Mouse (Mus musculus) heart, postnatal 10 days (tissue): ENCODE measurements around the gene Srgap3. TPM values are rescaled to one million over a fixed set of nuclear protein-coding genes. Genes with fewer than 3 reads are reported as not detected.

Source experiments
- DNase-seq, 2 experiments: peaks; one replicate each; pipeline ENCODE4 v3.0.0; 2021
- intact Hi-C: fragments of 180-260 bp; cut with DNase I; formaldehyde crosslinking; loops from one replicate; pipeline ENCODE4 v1.15.1; 2025
- total RNA-seq, 2 experiments: library from RNA; stranded (reverse); gene quantifications; 2 replicates each; pipeline ENCODE4 v1.2.3; 2021

The Srgap3 gene
- total RNA-seq, 2 experiments from 2014 or later = 2.6 to 2.9 TPM

- intact Hi-C loops = no loop called here
- DNase-seq = no peak
These were observed 30.8 kb downstream of the Srgap3 start for GRCm38 (mm10) chr6:112916243-112916642.

- intact Hi-C loops = no loop called here
- no peak for DNase-seq
These were observed 34.5 kb downstream of the Srgap3 start for GRCm38 (mm10) chr6:112912552-112912951.

- no peak for DNase-seq
- intact Hi-C loops = no loop called here
These were observed 37.4 kb downstream of the Srgap3 start for GRCm38 (mm10) chr6:112909711-112910110.

GRCm38 (mm10) chr6:112907887-112908584 is 39.0 kb downstream of the Srgap3 start:
- no peak for DNase-seq

GRCm38 (mm10) chr6:112903796-112904195 is 43.3 kb downstream of the Srgap3 start:
- intact Hi-C loops = no loop called here
- DNase-seq = no peak

More at GRCm38 (mm10) chr6:112907887-112908584, 39.0 kb downstream of the Srgap3 start:
- intact Hi-C loops = no loop called here

- intact Hi-C loops = no loop called here
These were observed 43.8 kb downstream of the Srgap3 start for GRCm38 (mm10) chr6:112903226-112903625.

GRCm38 (mm10) chr6:112902791-112903190 is 44.3 kb downstream of the Srgap3 start:
- intact Hi-C loops = no loop called here

More at GRCm38 (mm10) chr6:112903226-112903625, 43.8 kb downstream of the Srgap3 start:
- DNase-seq = peak in 1 of 2 experiments; percentile 12

GRCm38 (mm10) chr6:112900306-112900705 is 46.8 kb downstream of the Srgap3 start:
- DNase-seq = no peak
- intact Hi-C loops = no loop called here

More at GRCm38 (mm10) chr6:112902791-112903190, 44.3 kb downstream of the Srgap3 start:
- no peak for DNase-seq

- peak; percentile 9 to 10 for DNase-seq
- intact Hi-C loops = no loop called here
These were observed 47.4 kb downstream of the Srgap3 start for GRCm38 (mm10) chr6:112899711-112900110.

GRCm38 (mm10) chr6:112899276-112899675 is 47.8 kb downstream of the Srgap3 start:
- DNase-seq = no peak
- intact Hi-C loops = no loop called here

GRCm38 (mm10) chr6:112898435-112898834 is 48.6 kb downstream of the Srgap3 start:
- no peak for DNase-seq
- intact Hi-C loops = no loop called here

GRCm38 (mm10) chr6:112896372-112896771 is 50.7 kb downstream of the Srgap3 start:
- DNase-seq = no peak
- intact Hi-C loops = no loop called here

- intact Hi-C loops = no loop called here
- peak in 1 of 2 experiments; percentile 31 for DNase-seq
These were observed 56.7 kb downstream of the Srgap3 start for GRCm38 (mm10) chr6:112890331-112890751.

- intact Hi-C loops = no loop called here
- DNase-seq = no peak
These were observed 63.4 kb downstream of the Srgap3 start for GRCm38 (mm10) chr6:112883588-112884135.

- no peak for DNase-seq
- intact Hi-C loops = no loop called here
These were observed 67.0 kb downstream of the Srgap3 start for GRCm38 (mm10) chr6:112880048-112880534.

- intact Hi-C loops = no loop called here
- DNase-seq = no peak
These were observed 67.9 kb downstream of the Srgap3 start for GRCm38 (mm10) chr6:112879154-112879553.

GRCm38 (mm10) chr6:112873089-112873835 is 73.8 kb downstream of the Srgap3 start:
- no peak for DNase-seq
- intact Hi-C loops = no loop called here

- DNase-seq = no peak
- intact Hi-C loops = no loop called here
These were observed 75.8 kb downstream of the Srgap3 start for GRCm38 (mm10) chr6:112871241-112871780.

GRCm38 (mm10) chr6:112868197-112868957 is 78.7 kb downstream of the Srgap3 start:
- DNase-seq = no peak
- intact Hi-C loops = no loop called here

- no peak for DNase-seq
- intact Hi-C loops = no loop called here
These were observed 81.0 kb downstream of the Srgap3 start for GRCm38 (mm10) chr6:112866096-112866495.
